Mouse (Mus musculus) brain, embryonic 14.5 days (tissue): Measurements from ENCODE around the gene Ccn5.

Source experiments
- CTCF ChIP-seq: fragments of 200-500 bp; IDR thresholded peaks from 2 replicates; pipeline ENCODE4 v1.5.1; 2012; ENCODE audit warnings: inconsistent platforms, mild to moderate bottlenecking, moderate library complexity, borderline replicate concordance; ENCODE audit not compliant: insufficient read depth, insufficient read length; ENCODE audit errors: extremely low read depth
- POLR2A ChIP-seq: fragments of 200-500 bp; IDR thresholded peaks from 2 replicates; pipeline ENCODE4 v1.6.1; 2012; ENCODE audit warnings: mild to moderate bottlenecking, inconsistent platforms, borderline replicate concordance; ENCODE audit not compliant: poor library complexity, insufficient read depth, insufficient read length, severe bottlenecking; ENCODE audit errors: extremely low read depth

DNA sequence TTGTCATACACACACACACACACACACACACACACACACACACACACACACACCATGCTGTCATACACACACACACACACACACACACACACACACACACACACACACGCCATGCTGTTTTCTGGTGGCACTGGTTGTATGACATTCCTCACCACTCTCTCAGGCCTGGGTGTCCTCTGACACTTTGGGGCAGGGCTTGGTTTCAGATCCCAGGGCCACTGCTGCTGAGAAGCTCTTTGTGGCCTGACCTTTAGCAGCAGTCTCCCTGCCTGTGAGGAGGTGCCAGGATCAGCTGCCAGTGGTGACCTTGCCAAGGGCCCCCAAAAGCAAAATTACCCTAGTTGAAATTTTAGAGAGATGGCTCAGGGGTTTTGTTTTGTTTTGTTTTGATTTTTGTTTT is 5.2 kb downstream of the Ccn5 start:
- no peak for TF ChIP-seq CTCF
- no peak for TF ChIP-seq POLR2A
